Mouse (Mus musculus) CD4-positive naive resting alpha-beta T cell, adult 57 days (primary cell): ENCODE data around the gene Gm14288. TPM values are rescaled to one million over a fixed set of nuclear protein-coding genes. Genes with fewer than 3 reads are reported as not detected.

Experiments
- total RNA-seq: library from RNA; stranded (reverse); gene quantifications from one replicate; pipeline ENCODE4 v1.2.4, GENCODE M21; 2023

The Gm14288 gene
- total RNA-seq = not detected

GRCm38 (mm10) chr2:175800993-175801392, at the start of gene Gm14288:
Gene Gm14288, minus strand, starts transcription at chr2:175801093.

GRCm38 (mm10) chr2:175741237-175741636, 59.7 kb downstream of the Gm14288 start, which contains the start of gene Gm2007:
Gene Gm2007, plus strand, starts transcription at chr2:175741537.

Other genes with a start within 250 kb of the Gm14288 start
- not detected for gene Gm11007, start 157.1 kb downstream of the Gm14288 start, total RNA-seq
- not detected for gene Zfp969, start 97.4 kb downstream of the Gm14288 start, total RNA-seq
- not detected for gene Gm2007, start 59.6 kb downstream of the Gm14288 start, total RNA-seq
- 4.5 TPM for gene Gm6710, start 68.1 kb upstream of the Gm14288 start, total RNA-seq
- gene Zfp966, start 130.0 kb upstream of the Gm14288 start, total RNA-seq = 3.3 TPM
- 4.5 TPM for gene Gm2026, start 164.2 kb upstream of the Gm14288 start, total RNA-seq